Comparison of ENCODE assay signal across 15 mouse cellular contexts in genomic region chr8:88459197-88459596, GRCm38 (mm10).
"Had no signal": no experiment of that assay in that cellular context is flagged by ENCODE, and none has a peak within 500 bp of the region (broad histone marks: within the 10 kb centered on the region; RNA-seq: fewer than 3 reads in every experiment).

No protein-coding gene starts in this region.

- H3K27ac ChIP-seq: neural tube, embryonic 15.5 days; stomach, embryonic 15.5 days; stomach, postnatal 0 days had no signal

- DNase-seq: retina, postnatal 1 day; right cerebral cortex, adult 18-20 months; right cerebral cortex, postnatal 14 days; right cerebral cortex, postnatal 25 days; right cerebral cortex, postnatal 4 days; spleen, adult 18-20 months; thymus, adult 18-20 months; thymus, adult 2 months; thymus, postnatal 14 days; thymus, postnatal 25 days; thymus, postnatal 36 days; thymus, postnatal 4 days had no signal

- H3K4me2 ChIP-seq: neural tube, embryonic 15.5 days; stomach, embryonic 15.5 days had no signal

- H3K9ac ChIP-seq: neural tube, embryonic 15.5 days; stomach, embryonic 15.5 days had no signal

- H3K4me3 ChIP-seq: neural tube, embryonic 15.5 days; stomach, embryonic 15.5 days had no signal

- H3K9me3 ChIP-seq: neural tube, embryonic 15.5 days; stomach, embryonic 15.5 days had no signal

- H3K36me3 ChIP-seq: neural tube, embryonic 15.5 days; stomach, embryonic 15.5 days had no signal
